Mouse (Mus musculus) midbrain, postnatal 0 days (tissue): Measurements from ENCODE around the gene Trappc12. TPM values are rescaled to one million over a fixed set of nuclear protein-coding genes. Genes with fewer than 3 reads are reported as not detected.

Source experiments
- ATAC-seq: fragments of 200-750 bp; cut with Nextera tagmentation; 2 replicates; pipeline ENCODE4 v1.8.0; 2017; ENCODE audit warnings: moderate number of reproducible peaks, mild to moderate bottlenecking, moderate TSS enrichment, moderate library complexity; ENCODE audit not compliant: low FRiP score
- DNase-seq: peaks from one replicate; pipeline ENCODE4 v3.0.0-alpha.2; 2015; ENCODE audit warnings: low spot score
- H3K27ac ChIP-seq: fragments of 300-500 bp; sonication (generic); 2 replicates; pipeline ENCODE4 v1.5.1; 2014; ENCODE audit warnings: low read depth, mild to moderate bottlenecking, low read length, mixed read lengths
- H3K27me3 ChIP-seq: fragments of 300-500 bp; sonication (generic); 2 replicates; pipeline ENCODE4 v1.6.1; 2014; ENCODE audit warnings: low read length, control low read depth, mixed read lengths; ENCODE audit not compliant: insufficient read depth
- H3K36me3 ChIP-seq: fragments of 300-500 bp; sonication (generic); 2 replicates; pipeline ENCODE4 v1.6.1; 2014; ENCODE audit warnings: low read length, control low read depth, mixed read lengths; ENCODE audit not compliant: insufficient read depth
- H3K4me1 ChIP-seq: fragments of 300-500 bp; sonication (generic); 2 replicates; pipeline ENCODE4 v1.6.1; 2014; ENCODE audit warnings: mild to moderate bottlenecking, control low read depth, antibody characterized with exemption, low read length, mixed read lengths; ENCODE audit not compliant: insufficient read depth
- H3K4me2 ChIP-seq: fragments of 300-500 bp; sonication (generic); 2 replicates; pipeline ENCODE4 v1.6.1; 2014; ENCODE audit warnings: low read depth, mild to moderate bottlenecking, low read length, mixed read lengths; ENCODE audit not compliant: poor library complexity, severe bottlenecking
- H3K4me3 ChIP-seq: fragments of 300-500 bp; sonication (generic); 2 replicates; pipeline ENCODE4 v1.5.1; 2014; ENCODE audit warnings: low read depth, mild to moderate bottlenecking, low read length, moderate library complexity
- H3K9ac ChIP-seq: fragments of 300-500 bp; sonication (generic); replicated peaks from 2 replicates; pipeline ENCODE4 v1.6.1; 2014; ENCODE audit warnings: mild to moderate bottlenecking, low read length, moderate library complexity, mixed read lengths; ENCODE audit not compliant: poor library complexity, severe bottlenecking
- H3K9me3 ChIP-seq: fragments of 300-500 bp; sonication (generic); 2 replicates; pipeline ENCODE4 v1.6.1; 2016; ENCODE audit warnings: low read length, control low read depth
- CTCF ChIP-seq: IDR thresholded peaks from 2 replicates; pipeline ENCODE4 v1.5.1; 2016; ENCODE audit warnings: antibody characterized with exemption, mild to moderate bottlenecking
- WGBS: fragments of 180-500 bp; shearing (Covaris S2); extraction: QIAGEN DNeasy Blood & Tissue Kit; methylation state at CpG from one replicate; pipeline ENCODE4 v1.1.7; 2014; 5-methylcytosine and 5-hydroxymethylcytosine counted together
- polyA plus RNA-seq: library from polyadenylated mRNA; unstranded; fragments of >200 nt; fragmentation: Nextera tagmentation; extraction: Ambion mirVana; gene quantifications from 2 replicates; pipeline ENCODE4 v1.2.1, GENCODE M21; 2015
- total RNA-seq: library from RNA; depleted of rRNA; stranded (reverse); fragments of >200 nt; gene quantifications from 2 replicates; pipeline ENCODE4 v1.2.3, GENCODE M21; 2014

Trappc12 gene
- total and polyA plus RNA-seq, 2 experiments from 2014 or later = 37.9 to 53.2 TPM

- Histone ChIP-seq H3K27ac (peak overlapping the region; percentile 87), H3K36me3 (no peaks in the 10 kb centered on the region), H3K4me3 (peak overlapping the region; percentile 42; the same call in 1 of the 2 replicates), H3K4me1 (no peaks in the 10 kb centered on the region), H3K27me3 (no peaks in the 10 kb centered on the region), H3K4me2 (peak overlapping the region; percentile 51), H3K9me3 (no peaks in the 10 kb centered on the region), H3K9ac (peak overlapping the region; percentile 60; the same call in 1 of the 2 replicates)
- ATAC-seq = no peak
- WGBS = 60% methylated on average over 5 of the region's 5 CpGs
- DNase-seq = no peak
- no peak for TF ChIP-seq CTCF
Measured at GRCm38 (mm10) chr12:28675925-28676209, 74.4 kb downstream of the Trappc12 start.

- Histone ChIP-seq H3K9me3 (no peaks in the 10 kb centered on the region), H3K4me3 (peak within 1 kb of the TSS; percentile 42), H3K36me3 (no peaks in the 10 kb centered on the region), H3K4me1 (no peaks in the 10 kb centered on the region), H3K27ac (peak within 1 kb of the TSS; percentile 87), H3K9ac (peak within 1 kb of the TSS; percentile 60), H3K27me3 (no peaks in the 10 kb centered on the region), H3K4me2 (peak within 1 kb of the TSS; percentile 51)
- no peak for TF ChIP-seq CTCF
- 3% methylated on average over 53 of the region's 53 CpGs for WGBS
- peak; percentile 97 for ATAC-seq
- peak; percentile 90 for DNase-seq
Measured at GRCm38 (mm10) chr12:28675121-28675924, 74.9 kb downstream of the Trappc12 start, which contains the start of gene Adi1. TSS of gene Adi1 (plus strand) at chr12:28675231.

DNA sequence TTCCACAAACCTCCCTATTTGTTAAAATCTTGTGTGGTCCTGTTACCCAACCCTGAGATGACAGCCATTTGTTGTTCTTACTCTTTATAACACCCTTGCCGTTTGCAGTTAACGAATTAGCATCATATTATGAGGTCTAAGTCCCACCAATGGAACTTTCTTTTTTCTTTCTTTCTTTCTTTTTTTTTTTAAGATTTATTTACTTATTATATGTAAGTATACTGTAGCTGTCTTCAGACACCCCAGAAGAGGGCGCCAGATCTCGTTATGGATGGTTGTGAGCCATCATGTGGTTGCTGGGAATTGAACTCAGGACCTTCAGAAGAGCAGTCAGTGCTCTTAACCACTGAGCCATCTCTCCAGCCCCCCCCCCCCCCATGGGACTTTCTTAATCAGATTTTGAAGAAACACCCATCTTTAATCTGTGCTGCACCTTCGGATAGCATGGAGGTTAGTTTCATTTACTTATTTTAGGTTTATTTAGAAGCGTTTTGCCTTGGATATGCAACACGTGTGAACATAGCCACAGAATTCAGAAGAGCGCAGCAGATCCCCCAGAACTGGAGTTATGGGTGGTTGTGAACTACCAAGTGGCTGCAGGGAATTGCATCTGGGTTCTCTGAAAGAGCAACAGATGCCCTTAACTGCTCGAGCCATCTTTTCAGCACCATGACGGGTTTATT, 76.1 kb downstream of the Trappc12 start:
- no peaks in the 10 kb centered on the region for H3K27me3 ChIP-seq
- no peaks in the 10 kb centered on the region for H3K36me3 ChIP-seq
- TF ChIP-seq CTCF = no peak
- H3K4me2 ChIP-seq = peak overlapping the region; percentile 51
- peak overlapping the region; percentile 42; the same call in 1 of the 2 replicates for H3K4me3 ChIP-seq
- H3K4me1 ChIP-seq = no peaks in the 10 kb centered on the region
- ATAC-seq = no peak
- no peaks in the 10 kb centered on the region for H3K9me3 ChIP-seq
- H3K27ac ChIP-seq = peak overlapping the region; percentile 87
- DNase-seq = no peak
- 89% methylated on average over 10 of the region's 10 CpGs for WGBS
- 0 out of 2 replicates have a peak overlapping the region, but pooled peaks have one; percentile 60 for H3K9ac ChIP-seq

GRCm38 (mm10) chr12:28667287-28667686, 83.0 kb downstream of the Trappc12 start:
- H3K4me2 ChIP-seq = no peak overlapping the region
- H3K4me3 ChIP-seq = no peak overlapping the region
- H3K9ac ChIP-seq = no peak overlapping the region
- no peaks in the 10 kb centered on the region for H3K27me3 ChIP-seq
- DNase-seq = no peak
- H3K27ac ChIP-seq = no peak overlapping the region
- no peaks in the 10 kb centered on the region for H3K9me3 ChIP-seq
- no peaks in the 10 kb centered on the region for H3K36me3 ChIP-seq
- no peak for ATAC-seq
- WGBS = 48% methylated on average over 8 of the region's 8 CpGs
- H3K4me1 ChIP-seq = no peaks in the 10 kb centered on the region
- TF ChIP-seq CTCF = no peak

DNA sequence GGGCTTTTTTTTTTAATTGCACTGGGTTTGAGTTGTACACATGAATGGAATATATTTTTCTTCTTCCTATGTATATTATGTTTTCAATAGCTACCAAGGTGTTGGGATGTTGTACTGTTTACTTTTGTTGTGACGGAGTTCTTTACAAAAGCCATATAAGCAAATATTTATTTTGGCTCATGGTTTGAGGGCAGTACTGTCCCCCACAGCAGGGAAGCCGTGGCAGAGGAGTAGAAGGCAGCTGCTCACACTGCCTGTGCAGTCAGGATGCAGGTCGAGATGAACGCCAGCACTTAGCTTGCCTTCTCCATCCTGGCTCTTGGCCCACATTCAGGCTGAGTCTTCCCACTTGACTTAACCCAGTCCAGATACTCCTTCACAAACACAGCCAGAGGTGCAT, 83.5 kb downstream of the Trappc12 start:
- DNase-seq (no peak), ATAC-seq (no peak)
- H3K4me2 ChIP-seq = no peak overlapping the region
- 74% methylated on average over 4 of the region's 4 CpGs for WGBS
- no peaks in the 10 kb centered on the region for H3K27me3 ChIP-seq
- H3K9ac ChIP-seq = no peak overlapping the region
- no peak for TF ChIP-seq CTCF
- no peaks in the 10 kb centered on the region for H3K36me3 ChIP-seq
- H3K4me3 ChIP-seq = no peak overlapping the region
- no peaks in the 10 kb centered on the region for H3K4me1 ChIP-seq
- no peaks in the 10 kb centered on the region for H3K9me3 ChIP-seq
- no peak overlapping the region for H3K27ac ChIP-seq

- H3K27me3 ChIP-seq = no peaks in the 10 kb centered on the region
- peaks cover 19% of the 10 kb centered on the region for H3K36me3 ChIP-seq
- H3K27ac ChIP-seq = no peak overlapping the region
- no peak for TF ChIP-seq CTCF
- ATAC-seq = no peak
- no peak overlapping the region for H3K4me3 ChIP-seq
- H3K9ac ChIP-seq = no peak overlapping the region
- DNase-seq = no peak
- 90% methylated on average over 4 of the region's 4 CpGs for WGBS
- no peaks in the 10 kb centered on the region for H3K4me1 ChIP-seq
- H3K9me3 ChIP-seq = no peaks in the 10 kb centered on the region
- H3K4me2 ChIP-seq = no peak overlapping the region
Measured at GRCm38 (mm10) chr12:28662628-28663027, 87.6 kb downstream of the Trappc12 start.
